Mouse (Mus musculus): ENCODE data around the gene Dynlrb1. TPM values are rescaled to one million over a fixed set of nuclear protein-coding genes. Genes with fewer than 3 reads are reported as not detected.

The Dynlrb1 gene
- total RNA-seq (2021), result 100 to 1,000 TPM; 283 to 297 TPM
- long read RNA-seq, experiment 1, transcript Dynlrb1-202 (4 exons, 684 nt), result major isoform, 141 of 163 reads
- long read RNA-seq, experiment 1, partial matches to known transcripts, result 19 of 163 reads
- long read RNA-seq, experiment 1, other reads (novel, unspliced or antisense), result 1 of 163 reads
- long read RNA-seq, experiment 2, transcript Dynlrb1-202 (4 exons, 684 nt), result major isoform, 192 of 214 reads
- long read RNA-seq, experiment 2, partial matches to known transcripts, result 14 of 214 reads
- long read RNA-seq, experiment 2, other reads (novel, unspliced or antisense), result 2 of 214 reads

DNA sequence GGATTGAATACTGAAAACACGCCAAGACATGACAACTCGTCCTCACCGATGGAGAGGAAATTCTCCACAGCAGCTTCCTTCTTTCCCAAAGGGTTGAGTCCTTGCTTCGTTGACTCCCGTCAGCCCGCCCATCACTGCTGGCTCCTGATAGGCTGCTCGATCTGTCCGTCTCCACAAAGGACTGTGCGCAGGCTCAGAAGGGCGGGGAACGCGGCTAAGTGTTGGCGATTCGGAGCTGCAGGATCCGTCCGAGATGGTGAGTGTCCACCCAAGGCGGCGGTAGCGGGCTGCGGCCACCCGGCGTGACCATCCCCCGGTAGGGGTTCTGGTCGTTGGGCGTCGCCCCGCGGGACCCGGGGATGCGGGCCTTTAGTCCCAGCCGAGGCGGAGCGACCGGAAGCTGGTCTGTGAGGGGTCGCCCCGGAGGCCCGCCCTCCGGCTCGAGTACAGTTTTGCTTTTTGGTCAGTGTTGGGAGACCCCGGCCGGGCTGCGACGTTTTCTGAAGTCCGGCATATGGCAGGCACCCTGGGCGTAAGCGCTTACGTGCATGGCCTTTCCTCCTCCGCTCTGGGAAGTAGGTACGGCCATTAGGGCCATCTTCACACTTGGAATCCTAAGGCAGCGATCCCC, at the start of gene Dynlrb1:
TSS of gene Dynlrb1 (plus strand) at position 172 of the 631 bp plus-strand sequence.
- TF ChIP-seq CTCF (conservative IDR thresholded peaks at IDR 0.05), result no peak; the same call in 1 of the 2 replicates

DNA sequence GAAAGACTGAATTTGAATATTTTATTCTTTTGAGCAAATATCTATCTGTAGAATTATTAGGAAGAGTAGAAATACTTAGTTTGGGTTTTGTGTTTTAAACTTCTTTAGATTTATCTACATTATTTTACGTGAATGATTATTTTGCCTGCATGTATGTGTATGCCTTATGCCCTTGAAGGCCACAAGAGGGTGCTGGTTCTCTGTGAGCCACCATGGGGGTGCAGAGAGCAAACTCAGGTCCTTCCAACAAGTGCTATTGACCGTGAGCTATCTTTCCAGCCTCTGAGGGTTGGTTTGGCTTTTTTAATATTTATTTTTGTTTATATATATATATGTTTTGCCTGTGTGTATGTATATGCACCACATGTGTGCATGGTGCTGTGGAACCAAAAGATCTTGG, 28.9 kb upstream of the Dynlrb1 start:
- Histone ChIP-seq H3K4me3 (no peak overlapping the region), H3K27ac (no peak overlapping the region)
- TF ChIP-seq CTCF (conservative IDR thresholded peaks at IDR 0.05), result peak; percentile 84
- DNase-seq (ENCODE audit: low spot score in 2 of 2), result no peak

More for the DNA sequence above, at the start of gene Dynlrb1:
- DNase-seq (ENCODE audit: low spot score in 2 of 2), result peak; percentile 97 to 99
- H3K4me3 ChIP-seq, result peak within 1 kb of the TSS; percentile 83
- peak within 1 kb of the TSS; percentile 91 for H3K27ac ChIP-seq

DNA sequence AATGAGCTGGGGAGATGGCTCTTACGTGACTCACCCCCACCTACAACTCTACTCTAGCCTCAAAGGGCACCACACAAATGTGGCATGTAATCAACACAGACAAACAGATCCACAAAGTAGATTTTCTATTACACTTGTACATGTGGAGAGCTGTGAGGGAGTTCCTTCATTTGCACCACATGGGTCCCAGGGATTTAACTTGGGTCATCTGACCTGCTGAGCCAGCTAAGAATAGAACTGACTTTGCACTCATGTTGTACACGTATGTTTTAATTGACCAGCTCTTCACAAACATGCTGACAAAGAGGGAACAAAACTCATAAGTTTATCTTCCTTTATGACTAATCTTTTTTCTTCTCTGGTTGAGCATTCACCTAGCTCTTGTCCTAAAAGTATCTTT, 13.2 kb upstream of the Dynlrb1 start:
- DNase-seq (ENCODE audit: low spot score in 2 of 2), result no peak
- Histone ChIP-seq H3K4me3 (no peak overlapping the region), H3K27ac (no peak overlapping the region)
- no peak for TF ChIP-seq CTCF (conservative IDR thresholded peaks at IDR 0.05)

DNA sequence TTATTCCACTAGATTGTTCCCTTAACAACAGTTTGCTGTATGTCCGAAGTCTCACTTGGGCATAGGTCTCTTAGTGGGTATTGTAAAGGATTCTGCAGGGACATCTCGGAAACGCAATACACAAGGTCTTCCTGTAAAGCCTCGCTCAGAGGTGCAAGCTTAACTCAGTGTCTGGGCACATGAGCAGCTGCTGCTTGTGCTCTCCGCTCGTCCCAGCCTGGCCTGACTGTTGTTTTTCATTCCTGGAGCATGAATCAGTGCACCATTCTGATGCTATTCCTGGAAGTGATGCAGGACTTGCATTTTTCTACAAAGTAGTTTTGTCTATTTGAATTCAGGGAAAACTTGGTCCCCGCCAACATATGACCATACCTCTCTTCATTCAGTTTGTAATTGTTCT, 11.6 kb upstream of the Dynlrb1 start:
- H3K4me3 ChIP-seq, result no peak overlapping the region
- H3K27ac ChIP-seq, result no peak overlapping the region
- TF ChIP-seq CTCF (conservative IDR thresholded peaks at IDR 0.05), result no peak
- no peak for DNase-seq (ENCODE audit: low spot score in 2 of 2)

DNA sequence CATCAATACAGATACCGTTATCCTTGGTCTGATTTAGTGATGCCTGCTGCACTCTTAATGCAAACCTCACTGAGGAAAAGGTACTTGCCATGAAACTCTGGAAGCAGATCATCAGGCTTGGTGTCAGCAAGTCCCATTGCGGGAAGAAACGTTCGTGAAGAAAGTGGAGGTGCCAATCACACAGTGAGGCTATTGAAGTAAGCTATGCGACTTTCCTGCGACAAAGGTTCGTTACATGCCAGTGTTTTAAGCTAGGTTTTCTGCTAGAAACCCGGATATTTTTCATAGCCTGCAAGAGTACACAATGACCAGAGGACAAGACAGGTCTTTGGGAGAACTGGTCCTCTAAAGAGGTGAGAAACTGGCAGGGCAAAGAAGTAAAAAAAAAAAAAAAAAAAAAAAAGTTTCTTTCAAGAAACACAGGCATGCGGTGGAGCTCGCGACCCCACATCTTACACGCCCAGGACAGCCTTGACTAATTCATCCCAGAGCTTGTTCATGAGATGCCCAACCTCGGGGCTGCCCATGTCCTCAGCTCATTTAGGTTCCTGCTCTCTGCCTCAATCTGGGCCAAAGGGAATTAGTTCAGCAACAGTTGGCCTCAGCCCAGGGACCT, 479 bp upstream of the Dynlrb1 start:
- peak overlapping the region; percentile 83 for H3K4me3 ChIP-seq
- no peak for TF ChIP-seq CTCF (conservative IDR thresholded peaks at IDR 0.05)
- peak overlapping the region; percentile 91 for H3K27ac ChIP-seq
- DNase-seq (ENCODE audit: low spot score in 2 of 2), result no peak

DNA sequence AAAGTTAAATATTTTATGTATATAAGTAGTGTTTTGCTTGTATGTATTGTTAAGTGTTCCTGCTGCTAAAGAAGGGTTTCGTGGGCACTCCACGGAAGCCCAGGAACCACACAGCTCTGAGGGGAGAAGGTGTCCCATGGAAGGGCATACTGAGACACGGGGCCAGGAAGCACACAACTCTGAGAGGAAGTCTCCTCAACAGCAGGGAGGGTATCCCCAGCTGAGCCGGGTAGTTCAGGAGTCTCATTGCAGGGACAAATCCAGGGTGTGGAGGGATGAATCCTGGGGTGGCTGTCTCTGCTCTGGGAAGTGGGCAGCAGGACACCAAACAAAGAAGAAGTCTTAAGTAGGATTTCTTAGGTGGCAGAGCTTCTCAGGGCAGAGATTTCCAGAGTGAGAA, 943 bp downstream of the Dynlrb1 start:
- Histone ChIP-seq H3K4me3 (peak overlapping the region; percentile 83), H3K27ac (peak overlapping the region; percentile 91)
- TF ChIP-seq CTCF (conservative IDR thresholded peaks at IDR 0.05), result no peak
- DNase-seq (ENCODE audit: low spot score in 2 of 2), result no peak

DNA sequence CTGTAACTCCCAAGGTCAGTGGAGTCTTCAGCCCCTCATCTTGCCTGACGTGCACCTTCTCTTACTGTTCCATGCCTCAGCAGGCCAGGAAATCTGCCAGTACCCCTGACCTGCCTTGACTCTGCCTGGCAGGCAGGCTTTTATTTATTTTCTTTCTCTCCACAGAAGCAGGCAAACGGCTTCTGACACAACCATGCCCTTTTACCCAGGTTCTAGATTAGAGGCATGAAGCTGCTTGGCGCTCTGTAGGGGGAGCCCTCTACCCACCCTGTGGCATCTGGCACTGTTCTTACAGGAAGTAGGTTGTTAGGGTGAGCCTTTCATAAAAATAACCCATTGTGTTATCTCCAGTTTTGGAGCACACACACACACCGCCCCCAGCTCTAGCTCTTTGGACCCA, 4.6 kb downstream of the Dynlrb1 start:
- DNase-seq (ENCODE audit: low spot score in 2 of 2), result no peak
- peak; percentile 61 for TF ChIP-seq CTCF (conservative IDR thresholded peaks at IDR 0.05)
- H3K4me3 ChIP-seq, result no peak overlapping the region
- H3K27ac ChIP-seq, result no peak overlapping the region; the same call in 1 of the 2 replicates

DNA sequence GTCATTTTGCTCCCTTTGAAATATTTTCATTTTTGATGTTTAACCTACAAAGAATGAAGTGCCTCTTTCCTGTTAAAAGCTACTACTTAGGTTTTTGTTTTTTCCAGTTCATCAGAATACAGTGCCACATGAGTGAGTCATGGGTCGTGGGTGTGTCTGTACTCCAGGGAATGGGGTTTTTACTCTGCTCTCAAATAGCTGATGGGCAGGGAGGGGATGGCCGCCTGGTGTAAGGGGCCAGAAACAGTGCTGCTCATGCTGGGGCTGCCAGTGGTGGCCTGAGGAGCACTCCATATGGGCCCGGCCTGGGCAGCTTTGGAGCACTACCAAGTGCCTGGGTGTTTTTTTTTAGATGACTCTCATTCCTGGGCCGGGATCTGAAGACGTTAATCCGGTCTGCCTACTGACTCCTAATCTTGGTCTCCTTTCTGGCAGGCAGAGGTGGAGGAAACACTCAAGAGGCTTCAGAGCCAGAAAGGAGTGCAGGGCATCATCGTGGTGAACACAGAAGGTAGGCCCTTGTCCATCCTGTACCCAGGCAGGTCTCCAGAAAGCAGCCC, 6.0 kb downstream of the Dynlrb1 start:
- no peak for DNase-seq (ENCODE audit: low spot score in 2 of 2)
- no peak for TF ChIP-seq CTCF (conservative IDR thresholded peaks at IDR 0.05)
- Histone ChIP-seq H3K27ac (no peak overlapping the region), H3K4me3 (no peak overlapping the region)

DNA sequence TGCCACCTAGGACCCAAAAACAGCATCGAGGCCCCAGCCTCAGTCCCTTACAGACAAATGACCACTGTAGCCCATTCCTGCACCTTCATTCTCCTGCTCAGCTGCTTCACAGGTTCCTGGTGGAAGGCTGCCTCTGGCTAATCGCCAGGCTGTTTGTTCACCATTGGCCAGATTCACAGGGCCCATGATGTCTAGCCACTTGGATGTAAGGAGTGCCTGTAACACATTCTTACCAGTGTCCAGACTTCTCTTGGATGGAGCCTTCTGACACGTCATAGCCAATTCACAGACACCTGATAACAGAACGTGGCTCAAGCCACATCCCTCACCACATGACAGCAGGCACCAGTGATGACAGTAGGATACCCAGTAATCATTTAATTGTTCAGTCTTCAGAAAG, 9.9 kb downstream of the Dynlrb1 start:
- no peak overlapping the region for H3K27ac ChIP-seq
- no peak overlapping the region for H3K4me3 ChIP-seq
- no peak for TF ChIP-seq CTCF (conservative IDR thresholded peaks at IDR 0.05)
- no peak for DNase-seq (ENCODE audit: low spot score in 2 of 2)

DNA sequence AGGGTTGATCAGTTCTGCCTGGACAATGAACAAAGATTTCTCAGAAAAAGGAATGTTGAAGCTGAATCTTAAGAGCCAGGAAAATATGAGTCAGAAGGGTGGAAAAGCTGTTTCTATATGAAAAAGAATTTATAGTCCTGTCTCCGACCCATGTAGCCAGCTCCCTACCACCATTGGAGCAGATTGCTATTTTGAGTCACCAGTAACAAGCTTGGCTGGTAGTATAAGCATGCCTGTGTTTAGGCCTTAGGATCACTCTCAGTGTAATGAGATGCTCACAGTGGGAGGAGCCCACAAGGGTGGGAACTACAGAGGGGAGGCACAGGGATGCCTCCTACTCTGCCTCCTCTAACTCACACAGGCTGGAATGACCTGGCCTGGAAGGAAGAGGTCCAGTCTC, 11.9 kb downstream of the Dynlrb1 start:
- no peak for TF ChIP-seq CTCF (conservative IDR thresholded peaks at IDR 0.05)
- no peak overlapping the region for H3K27ac ChIP-seq
- DNase-seq (ENCODE audit: low spot score in 2 of 2), result no peak
- no peak overlapping the region for H3K4me3 ChIP-seq

DNA sequence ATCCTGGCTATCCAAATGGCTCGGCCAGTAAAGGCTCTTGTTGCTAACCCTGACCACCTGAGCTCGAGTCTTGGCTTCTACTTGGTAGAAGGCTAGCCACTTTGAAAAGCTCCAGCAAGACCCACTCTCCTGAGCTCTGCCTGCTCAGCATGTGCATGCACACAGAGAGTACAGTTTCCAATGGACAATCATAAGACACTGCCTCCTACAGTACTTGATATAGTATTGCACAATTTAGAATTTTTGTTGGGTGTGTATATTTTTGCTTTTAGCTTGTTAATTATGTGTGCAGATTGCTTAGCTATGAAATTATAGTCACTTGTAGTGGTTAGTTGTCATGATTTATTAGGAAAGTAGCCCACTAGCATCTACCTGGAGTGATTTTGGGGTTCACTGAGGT, 12.4 kb downstream of the Dynlrb1 start:
- no peak overlapping the region for H3K27ac ChIP-seq
- DNase-seq (ENCODE audit: low spot score in 2 of 2), result no peak
- TF ChIP-seq CTCF (conservative IDR thresholded peaks at IDR 0.05), result peak; percentile 63
- H3K4me3 ChIP-seq, result no peak overlapping the region

DNA sequence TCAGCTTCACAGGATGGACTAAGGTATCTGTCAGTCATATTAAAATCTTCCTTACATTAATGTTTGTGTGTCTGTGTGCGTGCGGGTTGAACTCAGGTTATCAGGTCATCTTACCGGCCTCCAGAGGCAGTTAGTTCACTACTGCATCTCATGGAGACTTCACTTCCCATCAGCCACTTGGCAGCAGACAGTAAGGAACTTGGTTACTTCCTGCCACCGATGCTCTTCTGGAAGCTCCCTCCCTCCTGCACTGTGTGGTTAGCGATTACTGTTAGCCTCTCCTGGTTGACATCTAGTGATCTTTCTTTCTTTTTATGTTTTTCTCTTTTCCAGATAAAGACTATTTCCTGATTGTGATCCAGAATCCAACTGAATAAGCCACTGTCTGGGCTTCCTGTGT, 13.3 kb downstream of the Dynlrb1 start:
- no peak for DNase-seq (ENCODE audit: low spot score in 2 of 2)
- H3K4me3 ChIP-seq, result no peak overlapping the region
- no peak overlapping the region for H3K27ac ChIP-seq
- TF ChIP-seq CTCF (conservative IDR thresholded peaks at IDR 0.05), result no peak

DNA sequence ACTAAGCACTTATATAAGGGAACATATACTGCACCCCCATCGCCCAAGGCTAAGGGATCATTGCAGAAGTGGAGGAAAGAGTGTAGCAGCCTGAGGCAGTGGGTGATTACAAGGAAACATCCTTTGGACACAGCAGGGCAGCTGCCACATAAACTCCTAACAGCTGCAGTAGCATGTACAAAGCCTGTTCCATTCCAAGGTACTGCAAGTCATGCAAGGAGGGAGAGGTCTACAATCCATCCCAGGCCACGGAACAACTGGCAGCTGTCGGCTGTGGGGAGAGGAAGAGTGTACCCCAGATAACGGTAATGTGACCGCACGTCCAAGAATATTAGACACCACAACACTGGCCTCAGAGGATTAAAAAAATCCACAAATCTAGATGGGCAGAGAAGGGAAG, 29.2 kb downstream of the Dynlrb1 start:
- no peak overlapping the region for H3K4me3 ChIP-seq
- no peak for TF ChIP-seq CTCF (conservative IDR thresholded peaks at IDR 0.05)
- no peak for DNase-seq (ENCODE audit: low spot score in 2 of 2)
- no peak overlapping the region for H3K27ac ChIP-seq

Data from layer of hippocampus, adult 2 months (tissue).